Mouse (Mus musculus): Measurements from ENCODE around the gene Csnk1g1. TPM values are rescaled to one million over a fixed set of nuclear protein-coding genes. Genes with fewer than 3 reads are reported as not detected.

The Csnk1g1 gene
- polyA plus RNA-seq, 1 experiment: 11.2 TPM

DNA sequence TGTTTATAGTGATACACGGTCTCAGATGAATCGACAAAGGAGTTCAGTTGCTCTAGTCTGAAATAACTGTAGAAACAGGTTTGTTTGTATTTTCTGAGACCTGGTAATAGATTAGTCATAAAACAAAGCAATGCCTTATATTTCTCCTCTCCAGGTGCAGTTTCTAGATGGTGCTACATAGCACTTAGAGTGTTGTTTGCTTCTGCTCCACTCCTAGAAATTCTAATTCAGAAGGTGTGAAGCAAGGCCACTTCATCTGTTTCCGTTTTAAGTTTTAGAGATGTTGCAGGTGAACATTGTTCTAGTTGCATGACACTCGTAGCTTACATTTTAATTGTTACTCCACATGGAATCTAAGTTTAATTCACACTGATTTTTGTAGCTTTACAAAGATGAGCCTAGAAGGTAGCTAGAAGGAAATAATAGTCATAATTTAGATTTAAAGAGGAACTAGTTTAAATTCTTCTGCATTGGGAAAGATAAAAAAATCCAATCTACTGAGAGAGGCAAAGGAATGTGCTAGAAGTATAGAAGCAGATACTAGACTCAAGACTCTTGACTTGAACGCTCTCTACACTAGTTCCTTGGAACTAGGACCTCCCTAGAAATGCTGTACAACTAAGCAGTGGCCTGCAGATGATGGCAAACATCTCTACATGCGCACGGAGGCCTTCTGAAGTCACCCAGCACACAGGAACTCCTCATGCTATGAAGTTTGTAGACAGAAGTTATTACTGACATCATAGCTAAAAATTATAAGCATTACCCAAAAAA is 87.1 kb downstream of the Csnk1g1 start:
- no peak for DNase-seq (ENCODE audit: low spot score)

DNA sequence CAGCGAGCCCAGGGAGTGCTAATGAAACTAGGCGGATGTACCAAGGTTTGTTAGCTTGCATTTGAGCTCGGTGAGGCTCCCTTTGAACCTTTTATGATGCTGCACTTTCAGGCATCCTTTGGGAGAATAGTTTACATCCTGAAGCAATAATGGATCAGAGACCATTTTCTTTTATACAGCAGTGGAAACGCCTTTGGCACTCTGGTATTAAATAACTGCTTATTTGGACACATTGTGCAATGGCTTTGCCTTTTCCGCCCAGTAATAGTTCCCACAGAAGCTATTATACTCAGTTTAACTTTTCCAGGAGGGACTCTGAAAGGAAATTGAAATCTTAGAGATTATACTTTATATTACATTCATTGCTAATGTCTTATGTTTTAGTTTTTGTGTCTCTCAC is 90.2 kb downstream of the Csnk1g1 start:
- no peak for DNase-seq (ENCODE audit: low spot score)

DNA sequence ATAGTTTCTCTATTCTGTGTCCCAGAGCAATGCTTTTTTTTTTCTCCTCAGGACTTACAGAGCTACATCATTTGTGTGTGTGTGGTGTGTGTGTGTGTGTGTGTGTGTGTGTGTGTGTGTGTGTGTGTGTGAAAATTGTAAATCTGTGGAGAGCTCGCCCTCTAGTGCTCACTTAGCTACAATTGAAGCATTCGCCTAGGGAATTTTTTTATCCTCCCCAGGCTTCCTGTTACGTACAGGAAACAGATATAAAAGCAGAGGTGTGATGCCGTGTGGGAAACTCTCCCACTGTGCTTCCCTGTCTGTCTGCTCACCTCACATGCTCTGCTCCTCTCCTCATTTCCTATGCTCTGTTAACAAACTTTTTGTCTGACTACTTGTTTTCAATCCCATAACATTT is 95.7 kb downstream of the Csnk1g1 start:
- DNase-seq (ENCODE audit: low spot score): no peak

DNA sequence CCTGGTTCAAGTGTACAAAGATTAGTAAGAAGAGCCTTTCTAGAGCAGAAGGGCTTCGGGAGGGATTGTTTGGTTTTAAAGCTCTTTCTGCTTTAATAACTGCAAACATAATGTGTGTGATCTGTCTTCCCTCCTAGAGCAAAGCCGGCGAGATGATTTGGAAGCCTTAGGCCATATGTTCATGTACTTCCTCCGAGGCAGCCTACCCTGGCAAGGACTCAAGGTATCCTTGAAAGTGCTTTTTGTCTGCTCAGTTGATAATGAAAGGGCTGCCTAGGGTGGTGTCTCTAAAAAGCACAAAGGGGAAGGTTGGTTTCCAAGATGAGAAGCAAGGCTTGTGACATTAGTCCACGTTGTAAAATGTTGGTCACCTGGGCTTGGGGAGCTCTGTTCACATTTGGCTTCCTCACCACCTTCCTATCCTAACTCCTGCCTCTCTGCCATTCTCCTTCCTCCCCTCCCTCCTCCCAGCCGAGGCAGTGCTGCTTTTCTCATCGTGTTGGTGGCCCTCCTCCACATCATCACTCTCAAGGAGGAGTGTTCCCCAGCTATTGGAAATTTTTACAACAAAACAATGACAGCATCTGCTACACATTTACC is 99.0 kb downstream of the Csnk1g1 start:
- no peak for DNase-seq (ENCODE audit: low spot score)

DNA sequence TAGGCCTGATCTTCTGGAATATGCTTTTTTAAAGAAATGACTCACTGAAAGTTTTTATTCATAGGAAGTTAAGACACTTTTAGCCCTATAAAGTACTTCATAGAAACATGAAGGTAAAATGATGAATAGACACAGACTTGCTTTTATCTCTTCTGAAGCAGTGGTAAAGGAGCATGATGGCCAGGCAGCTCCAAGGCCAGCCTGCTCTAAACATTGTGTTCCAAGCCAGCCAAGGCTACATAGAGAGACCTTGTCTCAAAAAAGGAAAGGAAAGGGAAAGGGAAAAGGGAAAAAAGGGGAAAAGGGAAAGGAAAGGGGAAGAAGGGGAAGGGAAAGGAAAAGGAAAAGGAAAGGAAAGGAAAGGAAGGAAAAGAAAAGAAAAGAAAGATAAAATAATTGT is 111.9 kb downstream of the Csnk1g1 start:
- no peak for DNase-seq (ENCODE audit: low spot score)

DNA sequence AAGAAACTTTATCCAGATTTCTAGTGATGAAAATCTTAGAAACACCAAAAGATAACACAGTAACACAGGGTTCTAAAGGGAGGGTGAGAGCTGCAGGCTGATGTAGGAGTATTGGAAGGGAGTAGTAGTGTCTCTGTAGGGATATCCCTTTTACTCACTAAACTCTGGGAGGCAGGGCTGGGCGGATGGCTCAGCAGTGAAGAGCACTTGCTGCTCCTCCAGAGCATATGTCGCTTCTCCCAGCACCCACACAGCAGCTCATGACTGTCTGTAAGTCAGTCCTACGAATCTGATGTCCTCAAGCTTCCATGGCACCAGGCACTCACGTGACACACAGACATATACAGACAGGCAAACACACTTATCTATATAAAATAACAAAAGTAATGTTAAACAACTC is 129.4 kb downstream of the Csnk1g1 start:
- DNase-seq (ENCODE audit: low spot score): no peak

DNA sequence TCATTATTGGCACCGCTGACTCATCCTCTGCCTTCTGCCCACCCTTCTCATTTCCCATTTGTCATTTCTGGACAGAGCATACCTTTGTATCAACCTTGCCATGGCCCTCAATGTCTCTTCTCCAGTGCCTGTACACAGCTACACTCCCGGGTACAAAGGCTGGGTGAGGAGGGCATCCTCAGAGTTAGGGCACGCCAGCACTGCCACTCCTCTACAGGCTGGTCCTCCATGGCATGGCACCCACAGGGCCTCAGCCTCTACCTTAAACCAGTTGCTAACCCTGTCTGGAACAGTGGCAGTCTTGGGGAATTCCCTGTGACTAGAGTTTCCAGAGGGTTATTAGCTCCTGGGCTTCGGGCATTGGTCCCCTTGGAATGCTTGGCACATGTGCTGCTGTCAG is 129.9 kb downstream of the Csnk1g1 start:
- DNase-seq (ENCODE audit: low spot score): no peak

DNA sequence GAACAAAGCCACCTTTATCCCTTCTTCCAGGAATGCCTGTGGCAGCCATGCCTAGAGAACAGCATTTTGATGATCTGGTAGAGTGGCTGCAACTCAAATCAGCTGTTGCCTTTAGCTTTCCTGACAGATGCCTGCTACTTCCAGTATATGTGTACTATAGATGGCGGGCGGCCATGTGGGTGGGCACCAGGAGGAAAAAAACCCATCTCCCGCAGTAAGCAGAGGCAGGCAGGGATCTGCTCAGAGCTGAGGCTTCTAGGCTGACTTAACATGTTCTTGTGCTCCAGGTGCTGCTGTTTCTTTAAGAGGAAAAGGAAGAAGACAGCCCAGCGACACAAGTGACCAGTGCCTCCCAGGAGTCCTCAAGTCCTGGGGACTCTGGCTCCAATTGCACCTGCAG is 130.6 kb downstream of the Csnk1g1 start:
- DNase-seq (ENCODE audit: low spot score): no peak

DNA sequence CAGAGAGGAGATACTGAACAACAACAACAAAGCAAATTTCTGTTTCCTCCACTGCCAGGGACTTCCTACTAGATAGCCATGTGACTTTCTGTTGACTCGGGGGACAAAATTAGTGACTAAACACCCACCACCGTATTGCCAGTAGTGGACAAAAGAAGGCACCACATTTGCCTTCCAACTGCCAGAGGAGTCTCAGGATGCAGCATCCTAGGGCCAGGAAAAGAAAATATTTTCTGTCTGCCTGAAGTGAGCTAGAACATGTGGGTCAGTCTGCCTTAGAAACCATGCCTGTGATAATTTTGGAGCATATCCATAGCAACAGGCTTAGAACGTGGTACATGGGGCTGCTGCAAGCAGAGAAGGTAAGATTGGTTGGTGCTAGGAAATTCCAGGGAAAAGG is 132.1 kb downstream of the Csnk1g1 start:
- DNase-seq (ENCODE audit: low spot score): no peak

DNA sequence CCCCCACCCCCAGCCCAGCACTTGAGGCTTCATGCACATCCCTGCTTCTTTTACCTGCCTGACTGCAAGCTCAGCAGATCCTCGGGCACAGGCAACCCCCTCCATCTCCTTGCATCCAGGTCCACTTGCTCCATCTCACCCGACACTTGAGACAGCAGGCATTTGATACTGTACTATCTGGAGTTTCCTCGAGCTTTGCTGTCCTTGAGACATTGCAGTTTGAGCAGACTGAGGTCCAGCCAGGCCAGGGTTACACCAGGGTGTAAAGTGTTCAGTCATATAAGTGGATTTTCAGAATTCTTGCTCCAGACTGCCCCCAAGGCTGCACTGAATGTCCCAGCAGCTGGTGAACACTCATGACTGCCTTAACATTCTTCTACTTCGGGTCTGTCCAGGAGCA is 133.6 kb downstream of the Csnk1g1 start:
- DNase-seq (ENCODE audit: low spot score): no peak

DNA sequence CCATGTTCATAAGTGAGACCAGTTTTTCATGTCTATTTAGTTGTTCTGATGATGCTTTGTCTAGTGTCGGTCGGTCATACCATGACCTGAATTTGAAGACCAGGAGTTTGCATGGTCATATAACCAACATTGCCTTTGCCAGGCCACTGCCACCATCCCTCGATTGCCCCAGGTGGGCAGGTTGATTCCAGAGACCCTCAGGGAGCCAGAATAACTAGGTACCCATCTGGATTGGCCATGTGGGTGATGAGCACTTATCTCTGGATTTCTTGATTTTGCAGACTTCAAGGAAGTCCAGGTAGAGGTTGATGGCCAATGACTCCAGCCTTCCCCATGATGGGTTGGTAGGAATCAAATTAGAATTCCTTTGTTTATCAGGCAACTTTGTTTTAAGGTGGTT is 134.5 kb downstream of the Csnk1g1 start:
- DNase-seq (ENCODE audit: low spot score): no peak

DNA sequence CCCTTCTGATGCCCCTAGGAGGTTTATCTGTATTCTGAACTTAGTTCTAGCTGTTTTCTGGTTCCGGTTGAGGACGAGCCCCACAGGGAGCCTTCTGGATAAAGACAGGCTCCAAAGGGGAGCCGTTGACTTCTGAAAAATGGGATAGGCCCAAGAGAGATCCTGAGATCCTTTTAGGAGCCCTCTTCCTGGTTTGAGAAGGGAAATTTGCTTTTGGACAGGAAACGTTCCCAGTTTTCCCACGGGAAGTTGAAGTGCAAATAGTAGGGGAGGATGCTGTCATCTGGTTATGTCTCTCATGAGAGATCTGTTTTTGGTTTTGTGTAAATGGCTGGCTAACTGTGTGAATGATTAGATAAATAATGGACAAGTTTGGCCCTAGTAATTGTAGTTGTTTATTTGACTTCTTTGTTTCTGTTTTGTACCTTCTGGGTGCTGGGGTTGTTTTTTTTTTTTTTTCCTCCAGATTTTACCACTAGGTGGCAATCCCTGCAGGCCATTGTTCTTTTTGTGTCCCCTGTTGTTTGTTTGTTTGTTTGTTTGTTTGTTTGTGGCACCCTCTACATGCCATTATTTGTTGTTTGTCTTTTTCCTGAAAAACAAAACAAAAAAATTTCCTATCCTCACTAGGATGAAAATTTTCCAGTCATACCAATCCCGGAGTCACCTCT is 141.3 kb downstream of the Csnk1g1 start:
- DNase-seq (ENCODE audit: low spot score): no peak

DNA sequence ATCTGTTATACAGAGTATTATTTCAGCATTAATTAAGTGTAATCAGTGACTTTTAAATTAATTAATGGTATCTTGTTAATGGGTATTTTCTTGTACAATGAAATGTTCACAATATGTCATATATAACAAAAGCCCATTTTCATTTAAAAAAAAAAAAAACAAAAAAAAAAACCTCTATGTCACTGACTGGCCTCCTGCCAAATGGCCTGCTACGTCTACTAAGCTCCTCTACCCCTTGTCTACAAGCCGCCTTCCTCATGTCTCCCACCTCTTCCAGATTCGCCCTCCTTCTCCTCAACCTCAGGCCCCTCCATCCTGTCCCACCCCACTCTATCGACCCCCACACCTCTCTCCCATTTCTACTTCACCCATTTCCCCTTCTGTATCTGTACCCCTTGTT is 142.8 kb downstream of the Csnk1g1 start:
- DNase-seq (ENCODE audit: low spot score): no peak

DNA sequence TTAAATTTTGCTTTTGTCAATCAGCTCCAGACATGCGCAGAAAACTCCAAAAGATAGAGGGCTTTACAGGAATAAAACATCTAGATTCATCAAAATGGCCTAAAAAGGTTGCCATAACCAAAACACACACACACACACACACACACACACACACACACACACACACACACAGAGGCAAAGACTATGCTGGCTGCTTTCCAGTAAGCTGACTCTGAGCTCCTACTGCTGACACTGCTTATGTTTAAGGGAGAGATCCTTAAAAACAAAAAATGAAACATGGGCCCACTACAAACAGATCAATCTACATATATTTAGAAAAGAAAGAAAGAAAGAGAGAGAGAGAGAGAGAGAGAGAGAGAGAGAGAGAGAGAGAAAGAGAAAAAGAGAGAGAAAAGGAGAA is 144.0 kb downstream of the Csnk1g1 start:
- no peak for DNase-seq (ENCODE audit: low spot score)

DNA sequence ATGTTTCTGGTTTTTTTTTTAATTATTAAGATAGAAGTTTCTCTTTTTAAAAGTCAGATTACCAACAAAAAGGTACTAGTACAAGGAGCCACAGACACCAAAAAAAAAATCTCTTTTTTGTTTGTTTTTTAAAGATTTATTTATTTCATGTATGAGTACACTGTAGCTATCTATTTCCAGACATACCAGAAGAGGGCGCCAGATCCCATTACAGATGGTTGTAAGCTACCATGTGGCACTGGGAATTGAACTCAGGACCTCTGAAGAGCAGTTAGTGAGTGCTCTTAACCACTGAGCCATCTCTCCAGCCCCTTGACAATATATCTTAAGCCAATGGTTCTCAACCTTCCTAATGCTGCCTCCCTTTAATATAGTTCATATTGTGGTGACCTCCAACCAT is 144.9 kb downstream of the Csnk1g1 start:
- DNase-seq (ENCODE audit: low spot score): no peak

DNA sequence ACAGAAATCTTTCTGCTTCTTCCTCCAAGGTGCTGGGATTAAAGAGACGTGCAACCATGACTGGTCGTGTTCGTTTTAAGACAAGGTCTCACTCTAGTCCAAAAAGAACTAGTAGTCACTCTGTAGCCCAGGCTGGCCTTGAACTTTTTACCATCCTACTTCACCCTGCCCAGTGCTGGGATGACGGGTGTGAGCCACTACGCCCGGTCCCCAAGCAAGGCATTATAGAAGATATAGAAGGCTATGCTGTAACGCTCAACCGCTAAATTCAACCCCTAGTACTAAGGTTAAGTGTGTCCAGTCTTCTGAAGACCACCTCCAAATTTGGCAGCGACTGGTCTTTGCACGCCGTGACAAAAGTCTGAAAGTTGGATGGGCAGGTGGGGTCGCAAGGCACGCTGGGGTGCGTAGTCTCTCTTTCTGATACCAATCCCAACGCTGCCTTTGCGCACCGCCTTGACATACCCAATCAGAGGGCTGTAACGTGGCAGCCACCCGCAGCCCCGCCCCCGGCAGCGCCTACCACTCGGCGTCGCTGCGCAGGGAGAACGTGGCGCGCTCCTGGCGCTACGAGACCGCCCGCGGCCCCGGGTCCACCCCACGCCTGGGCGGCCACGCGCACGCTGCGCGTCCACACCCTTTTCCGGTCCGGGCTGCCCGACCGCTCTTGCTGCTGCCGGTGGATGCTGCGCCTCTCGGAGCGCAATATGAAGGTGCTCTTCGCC is 151.0 kb downstream of the Csnk1g1 start, which contains the start of gene Ppib:
Ppib (plus strand) TSS at position 640 of the 725 bp plus-strand sequence.
- DNase-seq (ENCODE audit: low spot score): peak; percentile 94

DNA sequence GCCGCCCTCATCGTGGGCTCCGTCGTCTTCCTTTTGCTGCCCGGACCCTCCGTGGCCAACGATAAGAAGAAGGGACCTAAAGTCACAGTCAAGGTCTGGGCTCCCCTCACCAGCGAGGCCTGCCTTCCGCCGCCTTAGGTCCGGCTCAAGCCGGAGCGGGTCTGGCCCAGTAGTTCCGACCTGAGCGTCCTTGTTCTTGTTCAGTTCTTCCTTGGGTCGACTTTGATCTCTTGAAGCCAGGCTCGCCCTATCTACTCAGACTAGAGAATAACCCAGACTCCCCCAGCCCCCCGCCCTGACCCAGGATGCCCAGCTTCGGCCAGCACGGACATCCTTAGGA is 151.6 kb downstream of the Csnk1g1 start:
- DNase-seq (ENCODE audit: low spot score): no peak

DNA sequence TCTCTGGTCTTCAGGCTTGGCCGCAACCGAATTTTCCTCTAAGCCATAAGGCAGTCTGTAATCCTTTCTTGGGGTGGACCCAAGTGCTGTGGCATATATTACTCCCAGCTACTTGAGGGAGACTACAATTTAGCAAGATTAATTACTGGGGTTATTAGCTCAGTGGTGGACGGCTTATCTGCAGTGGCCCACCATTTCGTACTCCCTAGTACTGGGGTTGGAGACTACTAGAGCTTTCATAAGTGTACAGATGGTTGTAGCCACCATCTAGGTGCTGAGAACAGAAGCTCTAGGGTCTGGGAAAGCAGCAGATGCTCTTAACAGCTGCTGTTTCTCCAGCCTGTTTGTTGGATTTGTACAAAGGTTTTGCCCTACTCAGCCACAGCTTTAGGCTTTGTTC is 152.3 kb downstream of the Csnk1g1 start:
- DNase-seq (ENCODE audit: low spot score): no peak

DNA sequence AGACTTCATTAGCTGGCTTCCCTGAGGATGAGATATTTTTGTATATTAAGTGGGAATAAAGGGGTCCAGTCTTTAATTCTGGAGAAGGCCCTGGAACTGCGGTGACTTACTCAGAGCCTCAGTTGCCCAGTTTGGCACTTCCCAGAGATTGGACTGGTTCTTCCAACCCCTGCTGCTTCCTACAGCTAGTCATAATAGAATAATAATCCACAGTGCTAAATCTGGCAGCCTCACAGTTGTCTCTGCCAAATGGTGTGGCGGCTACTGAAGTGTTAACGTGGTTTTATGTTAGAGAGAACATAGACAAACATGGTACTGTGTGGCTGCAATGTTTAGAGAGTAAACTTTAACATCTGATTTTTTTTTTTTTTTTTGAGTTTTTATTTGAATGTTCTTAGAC is 152.9 kb downstream of the Csnk1g1 start:
- no peak for DNase-seq (ENCODE audit: low spot score)

DNA sequence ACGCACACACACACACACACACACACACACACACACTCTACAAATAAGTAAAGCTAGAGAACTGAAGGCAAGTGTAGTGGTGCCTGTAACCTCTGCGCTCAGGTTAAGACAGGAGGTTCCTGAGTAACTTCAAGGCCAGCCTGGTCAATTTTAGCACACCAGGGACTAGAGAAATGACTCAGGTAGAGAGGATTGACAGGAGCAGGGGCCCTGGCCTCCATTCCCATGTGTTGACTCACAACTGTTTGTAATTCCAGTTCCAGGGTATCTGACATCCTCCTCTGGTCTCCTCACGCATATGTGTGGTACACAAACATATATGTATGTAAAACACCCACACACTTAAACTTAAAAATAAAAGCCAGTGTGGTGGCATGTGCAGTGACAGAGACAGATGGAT is 154.7 kb downstream of the Csnk1g1 start:
- DNase-seq (ENCODE audit: low spot score): no peak

DNA sequence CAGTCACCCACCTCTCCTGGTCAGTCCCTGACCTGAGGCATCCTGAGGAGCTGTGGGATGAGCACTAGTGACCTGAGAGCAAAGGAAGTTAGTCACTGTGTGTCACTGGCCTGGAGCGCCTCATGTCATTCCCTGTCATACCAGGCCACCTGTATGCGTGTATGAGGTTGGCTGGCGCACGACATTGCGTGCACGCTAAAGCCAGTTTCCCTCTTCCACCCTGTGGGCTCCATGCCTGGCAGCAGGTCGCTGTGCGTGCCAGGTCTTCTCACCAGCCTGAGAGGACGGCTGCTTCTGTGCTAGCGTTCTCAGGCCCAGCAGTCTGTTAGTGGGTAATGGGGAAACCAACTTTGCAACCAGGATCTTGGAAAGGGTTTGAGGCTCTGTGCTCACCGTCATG is 155.6 kb downstream of the Csnk1g1 start:
- no peak for DNase-seq (ENCODE audit: low spot score)

DNA sequence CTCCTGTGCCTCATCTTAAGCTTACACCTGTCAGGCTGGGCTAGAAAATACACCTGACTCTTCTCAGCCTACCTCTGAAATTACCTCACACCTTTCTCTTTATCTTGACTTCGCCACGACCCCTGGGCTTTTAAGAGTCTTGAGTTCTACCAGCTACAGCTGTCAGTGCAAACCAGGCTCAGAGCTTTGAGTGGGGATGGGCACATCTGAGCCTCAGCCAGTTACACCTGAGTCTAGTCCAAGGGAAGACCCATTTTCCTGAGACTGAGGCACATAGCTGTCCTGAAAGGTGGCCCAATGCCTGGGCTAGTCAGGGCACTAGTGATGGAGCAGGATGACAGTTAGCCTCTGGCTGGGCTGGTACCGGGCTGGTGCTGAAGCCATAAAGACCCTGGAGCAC is 158.1 kb downstream of the Csnk1g1 start:
- no peak for DNase-seq (ENCODE audit: low spot score)

DNA sequence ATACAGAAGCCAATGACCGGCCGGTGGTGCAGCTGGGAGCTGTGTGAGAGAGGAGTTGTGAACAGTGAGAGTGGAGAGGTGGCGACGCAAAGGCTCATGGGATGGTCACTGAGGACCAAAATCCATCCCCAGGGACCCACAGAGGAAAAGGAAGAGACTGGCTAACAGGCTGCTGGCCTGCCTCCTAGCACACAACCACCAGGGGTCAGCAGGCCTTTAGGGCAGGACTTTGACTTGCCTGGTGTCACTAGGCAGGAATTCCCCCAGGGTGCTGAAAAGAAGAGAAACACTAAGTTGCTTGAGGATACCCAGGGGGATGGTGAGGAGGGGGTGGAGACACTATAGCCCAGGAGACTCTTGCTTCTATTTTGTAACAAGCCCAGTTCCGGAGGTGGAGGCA is 158.8 kb downstream of the Csnk1g1 start:
- DNase-seq (ENCODE audit: low spot score): no peak
